In genomic region chrX:162278834-162279708, GRCm38 (mm10) we compare ENCODE assay signal across 8 mouse cellular contexts.
A peak's percentile ranks its signal among the peaks of the same experiment; 100 is the strongest.
DNase-seq lines count a peak whose midpoint lies in the region; ATAC-seq lines count a peak whose summit lies in the region.

No protein-coding gene starts in this region.

- no peak overlapping the region for H3K9ac ChIP-seq in liver, embryonic 11.5 days (ENCODE audit: low read depth, low read length)
- H3K9ac ChIP-seq in neural tube, embryonic 14.5 days (replicated peaks; ENCODE audit: low read depth, low read length), result no peak overlapping the region

- H3K9me3 ChIP-seq in liver, embryonic 11.5 days (ENCODE audit: control insufficient read depth, low read length), result no peaks in the 10 kb centered on the region
- no peaks in the 10 kb centered on the region for H3K9me3 ChIP-seq in neural tube, embryonic 14.5 days (ENCODE audit: control insufficient read depth, low read length)

- H3K4me1 ChIP-seq in liver, embryonic 11.5 days (replicated peaks; ENCODE audit: control insufficient read depth, insufficient read depth, low read length), result no peaks in the 10 kb centered on the region
- no peaks in the 10 kb centered on the region for H3K4me1 ChIP-seq in neural tube, embryonic 14.5 days (ENCODE audit: control insufficient read depth, insufficient read depth, low read length)

- H3K4me3 ChIP-seq in liver, embryonic 11.5 days (ENCODE audit: low read depth, low read length), result no peak overlapping the region
- H3K4me3 ChIP-seq in neural tube, embryonic 14.5 days (ENCODE audit: low read depth, low read length), result no peak overlapping the region

- no peak overlapping the region for H3K4me2 ChIP-seq in liver, embryonic 11.5 days
- no peak overlapping the region for H3K4me2 ChIP-seq in neural tube, embryonic 14.5 days (ENCODE audit: low read depth, low read length)

- no peak overlapping the region for H3K27ac ChIP-seq in liver, embryonic 11.5 days (ENCODE audit: low read depth, low read length)
- no peak overlapping the region for H3K27ac ChIP-seq in neural tube, embryonic 14.5 days (ENCODE audit: low read depth, low read length)

- 57% methylated on average over 14 of the region's 14 CpGs for WGBS in liver, embryonic 11.5 days
- 51% methylated on average over 14 of the region's 14 CpGs for WGBS in neural tube, embryonic 14.5 days

- no peaks in the 10 kb centered on the region for H3K36me3 ChIP-seq in liver, embryonic 11.5 days (ENCODE audit: control insufficient read depth, insufficient read depth, low read length)
- no peaks in the 10 kb centered on the region for H3K36me3 ChIP-seq in neural tube, embryonic 14.5 days (ENCODE audit: control insufficient read depth, insufficient read depth, low read length)

- no peaks in the 10 kb centered on the region; the same call in 1 of the 2 replicates for H3K27me3 ChIP-seq in liver, embryonic 11.5 days (replicated peaks; ENCODE audit: control insufficient read depth, insufficient read depth, low read length)
- H3K27me3 ChIP-seq in neural tube, embryonic 14.5 days (ENCODE audit: control insufficient read depth, insufficient read depth, low read length), result no peaks in the 10 kb centered on the region

- peak; percentile 56 for DNase-seq in urinary bladder, postnatal 14 days (ENCODE audit: low spot score)
- DNase-seq in urinary bladder, adult 2 months (ENCODE audit: low spot score), result no peak
- DNase-seq in cerebellum, adult 9-11 months, result peak; percentile 17
- peak; percentile 75 for DNase-seq in kidney, postnatal 10 days
- DNase-seq in liver, embryonic 11.5 days (ENCODE audit: low spot score), result no peak

- ATAC-seq in frontal cortex, adult (ENCODE audit: low TSS enrichment), result 0 out of 2 replicates have a peak, but pooled peaks have one; percentile 50
- ATAC-seq in liver, embryonic 11.5 days (replicated peaks; ENCODE audit: low FRiP score), result 0 out of 2 replicates have a peak, but pooled peaks have one; percentile 27
- peak; percentile 60 for ATAC-seq in neural tube, embryonic 14.5 days (ENCODE audit: low read depth)
- no peak for ATAC-seq in inflammation-experienced regulatory T-cells, adult 6 months

Comparison
In these comparisons a context has a peak if more than half of its experiments do, and no peak if none do; other contexts are left out.
1. DNase-seq: peak in urinary bladder, postnatal 14 days (single experiment), cerebellum, adult 9-11 months (single experiment) and kidney, postnatal 10 days (single experiment); none in urinary bladder, adult 2 months (single experiment) and liver, embryonic 11.5 days (single experiment).